Mouse (Mus musculus): Measurements from ENCODE around the gene Marc1.

DNA sequence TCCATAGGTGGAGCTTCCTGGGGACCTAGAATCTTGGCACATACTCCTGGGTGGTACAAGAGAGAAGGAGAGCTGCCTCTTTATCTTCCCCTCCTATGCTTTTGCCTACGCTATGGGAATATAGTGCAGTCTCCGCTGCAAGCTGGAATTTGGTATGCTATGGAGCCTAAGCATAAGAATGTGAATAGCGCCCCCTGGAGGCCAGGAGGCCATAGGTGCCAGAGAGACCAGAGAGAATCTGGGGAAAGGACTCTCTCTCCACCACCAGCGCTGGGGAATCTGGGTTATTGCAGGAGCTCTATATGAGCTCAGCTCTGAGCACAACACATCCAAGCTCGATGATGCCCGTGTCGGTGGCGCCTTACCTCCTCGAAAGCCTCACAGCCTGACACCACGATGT lies 21.1 kb upstream of the Marc1 start:
- TF ChIP-seq POLR2A (IDR thresholded peaks at IDR 0.05; ENCODE audit: borderline replicate concordance, low read depth, low read length) (no peak), CTCF (IDR thresholded peaks at IDR 0.05; ENCODE audit: low read depth, low read length) (peak; percentile 86)

Data from bone marrow macrophage, adult 2 months (primary cell).